ENCODE assay signal across 8 mouse cellular contexts in the genomic region with DNA sequence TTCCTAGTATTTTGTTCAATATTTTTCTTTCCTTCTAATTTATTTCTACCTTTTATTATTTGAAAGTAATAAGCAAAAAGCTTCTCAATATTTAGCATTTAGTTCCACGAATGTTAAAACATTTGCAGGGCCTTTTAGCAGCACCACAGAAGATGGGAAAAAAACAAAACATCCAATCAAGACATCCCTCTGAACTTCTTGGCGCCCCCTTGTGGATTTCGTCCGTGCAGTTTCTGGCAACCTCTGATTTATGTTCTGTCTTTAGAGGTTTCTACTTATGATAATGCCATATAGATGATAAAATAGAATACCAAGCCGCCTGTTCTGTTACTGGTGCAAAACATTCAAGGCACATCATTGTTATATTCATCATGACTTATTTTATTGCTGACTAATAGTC.
DNase-seq lines count a peak whose midpoint lies in the region; ATAC-seq lines count a peak whose summit lies in the region.

No protein-coding gene starts in this region.

- intact Hi-C loops in left cerebral cortex, postnatal 4 days (cut with DNase I), result no loop called here

- no peak for ATAC-seq in cerebellum, adult (ENCODE audit: insufficient number of reproducible peaks, low FRiP score, low TSS enrichment)
- peak; percentile 72 for ATAC-seq in frontal cortex, adult (ENCODE audit: low TSS enrichment)

- DNase-seq in cerebellum, adult 18-20 months, result peak; percentile 24 to 27
- DNase-seq in lung, postnatal 10 days, result peak; percentile 3
- no peak for DNase-seq in lung, postnatal 25 days (ENCODE audit: low spot score)
- peak; percentile 59 for DNase-seq in brain, adult 2 months (ENCODE audit: low read depth, low spot score)
- peak; percentile 62 for DNase-seq in left cerebral cortex, postnatal 4 days
- peak; percentile 3 for DNase-seq in thymus, postnatal 14 days
